8 mouse cellular contexts compared by ENCODE assay signal in genomic region chr11:101732518-101733440, GRCm38 (mm10). TPM values are rescaled to one million over a fixed set of nuclear protein-coding genes. Genes with fewer than 3 reads are reported as not detected.
DNase-seq lines count a peak whose midpoint lies in the region; ATAC-seq lines count a peak whose summit lies in the region.

Gene Dhx8 (plus strand): TSS chr11:101732919.

- H3K4me1 ChIP-seq in lung, embryonic 16.5 days (replicated peaks; ENCODE audit: control insufficient read depth, insufficient read depth, low read length) = peaks cover 8% of the 10 kb centered on the region

- peak within 1 kb of the TSS; percentile 87 for H3K4me2 ChIP-seq in lung, embryonic 16.5 days (ENCODE audit: low read depth, low read length)

- H3K36me3 ChIP-seq in lung, embryonic 16.5 days (ENCODE audit: control insufficient read depth, insufficient read depth, low read length) = peaks cover 14% of the 10 kb centered on the region

- under 1% methylated on average over 51 of the region's 51 CpGs for WGBS in lung, embryonic 16.5 days

- H3K4me3 ChIP-seq in lung, embryonic 16.5 days (ENCODE audit: low read length) = peak within 1 kb of the TSS; percentile 74

- ATAC-seq in hematopoietic stem cell, adult 5-6 weeks (replicated peaks in 1 of 2; ENCODE audit: insufficient read depth in 1 of 2, low FRiP score in 2 of 2, low TSS enrichment in 1 of 2, low read depth in 1 of 2, poor library complexity in 2 of 2, severe bottlenecking in 2 of 2) = peak; percentile 94 to 98
- peak; percentile 99 for ATAC-seq in lung, embryonic 16.5 days (ENCODE audit: low read depth)

- H3K27ac ChIP-seq in lung, embryonic 16.5 days (ENCODE audit: low read length) = peak within 1 kb of the TSS; percentile 47

- peak; percentile 97 for DNase-seq in MEL-GATA-1-ER (ENCODE audit: extremely low read depth, low read depth)
- peak; percentile 99 for DNase-seq in cerebellum, adult 8-10 months
- peak; percentile 99 for DNase-seq in forelimb bud, embryonic 11.5 days (ENCODE audit: low read depth, low spot score)
- DNase-seq in layer of hippocampus, adult 9-10 months (ENCODE audit: low spot score) = peak; percentile 99
- DNase-seq in ovary, postnatal 10 days (ENCODE audit: low spot score) = peak; percentile 95
- peak; percentile 93 to 99 for DNase-seq in thymus, postnatal 10 days (ENCODE audit: low spot score in 2 of 2)

- peak within 1 kb of the TSS; percentile 82 for H3K9ac ChIP-seq in lung, embryonic 16.5 days (ENCODE audit: low read length)

- no peaks in the 10 kb centered on the region for H3K27me3 ChIP-seq in lung, embryonic 16.5 days (ENCODE audit: control insufficient read depth, insufficient read depth, low read depth, low read length)

- H3K9me3 ChIP-seq in lung, embryonic 16.5 days (ENCODE audit: control insufficient read depth, low read length) = no peaks in the 10 kb centered on the region

RNA-seq across cellular contexts. Expression of gene Dhx8, which starts in this region (rescaled TPM):
- 33.5 and 52.1 TPM in 2 replicates for total RNA-seq in hematopoietic stem cell, adult 5-6 weeks (2017)
- polyA plus RNA-seq in lung, embryonic 16.5 days (2015; fragmentation: Nextera tagmentation; extraction: Ambion mirVana) = 26.2 and 32.1 TPM in 2 replicates

Comparison
In these comparisons a context has a peak if more than half of its experiments do, and no peak if none do; other contexts are left out.
1. Peak in every context shown above with its lines: DNase-seq, ATAC-seq, H3K4me3 ChIP-seq and H3K27ac ChIP-seq.